Mouse (Mus musculus) forebrain, embryonic 16.5 days (tissue): ENCODE measurements around the gene Gm10436. TPM values are rescaled to one million over a fixed set of nuclear protein-coding genes. Genes with fewer than 3 reads are reported as not detected.
"Not testable (repeated sequence)": the region's sequence is repeated elsewhere in the genome, so short reads cannot be mapped to it uniquely, and the experiment has no call there.

Experiments used
- ATAC-seq: fragments of 200-750 bp; cut with Nextera tagmentation; 2 replicates; pipeline ENCODE4 v1.8.0; 2017; ENCODE audit warnings: mild to moderate bottlenecking, moderate library complexity
- H3K27ac ChIP-seq: fragments of 300-500 bp; sonication (generic); 2 replicates; pipeline ENCODE4 v1.5.1; 2014; ENCODE audit warnings: low read length, control low read depth
- H3K27me3 ChIP-seq: fragments of 300-500 bp; sonication (generic); replicated peaks from 2 replicates; pipeline ENCODE4 v1.6.1; 2014; ENCODE audit warnings: low read length; ENCODE audit not compliant: control insufficient read depth, insufficient read depth
- H3K36me3 ChIP-seq: fragments of 300-500 bp; sonication (generic); 2 replicates; pipeline ENCODE4 v1.6.1; 2014; ENCODE audit not compliant: control insufficient read depth, insufficient read depth
- H3K4me1 ChIP-seq: fragments of 300-500 bp; sonication (generic); replicated peaks from 2 replicates; pipeline ENCODE4 v1.6.1; 2014; ENCODE audit warnings: low read length; ENCODE audit not compliant: control insufficient read depth, insufficient read depth
- H3K4me2 ChIP-seq: fragments of 300-500 bp; sonication (generic); 2 replicates; pipeline ENCODE4 v1.6.1; 2014; ENCODE audit warnings: mild to moderate bottlenecking, low read length, control low read depth
- H3K4me3 ChIP-seq: fragments of 300-500 bp; sonication (generic); replicated peaks from 2 replicates; pipeline ENCODE4 v1.5.1; 2014; ENCODE audit warnings: mild to moderate bottlenecking, low read length, control low read depth
- H3K9ac ChIP-seq: fragments of 300-500 bp; sonication (generic); replicated peaks from 2 replicates; pipeline ENCODE4 v1.6.1; 2014; ENCODE audit warnings: low read depth, low read length, control low read depth
- H3K9me3 ChIP-seq: fragments of 300-500 bp; sonication (generic); 2 replicates; pipeline ENCODE4 v1.6.1; 2016; ENCODE audit warnings: low read length; ENCODE audit not compliant: control insufficient read depth
- WGBS: fragments of 180-500 bp; shearing (Covaris S2); extraction: QIAGEN DNeasy Blood & Tissue Kit; methylation state at CpG from one replicate; pipeline ENCODE4 v1.1.7; 2014; 5-methylcytosine and 5-hydroxymethylcytosine counted together
- polyA plus RNA-seq: library from polyadenylated mRNA; unstranded; fragments of >200 nt; fragmentation: Nextera tagmentation; extraction: Ambion mirVana; gene quantifications from 2 replicates; pipeline ENCODE4 v1.2.1, GENCODE M21; 2015

Gene Gm10436
- polyA plus RNA-seq: not detected in 2 replicates

DNA sequence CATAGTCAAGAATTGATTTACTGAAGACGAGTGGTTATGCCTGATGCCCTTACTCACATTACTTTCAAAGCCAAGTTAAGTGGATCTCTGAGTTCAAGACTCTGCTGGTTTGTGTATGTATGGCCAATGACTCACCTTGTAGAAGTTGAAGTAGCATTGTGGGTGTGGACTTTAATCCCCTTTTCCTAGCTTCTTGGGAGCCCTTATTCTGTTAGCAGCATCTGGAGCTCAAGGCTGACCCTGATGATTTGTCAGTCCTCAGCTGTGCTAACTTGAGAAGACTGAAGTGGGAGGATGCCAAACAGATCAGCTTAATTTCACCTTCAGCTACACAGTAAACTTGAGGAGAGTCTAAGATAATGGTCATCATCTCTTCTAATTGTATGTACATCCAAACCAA is at the start of gene Gm10436:
Gene Gm10436 (minus strand): TSS at position 101 of the 400 bp plus-strand sequence.
- ATAC-seq, H3K36me3 ChIP-seq, H3K9me3 ChIP-seq, H3K27ac ChIP-seq, H3K4me2 ChIP-seq, H3K9ac ChIP-seq, H3K4me3 ChIP-seq, H3K4me1 ChIP-seq, H3K27me3 ChIP-seq: not testable (repeated sequence)
- 88% methylated on average over 1 of the region's 1 CpGs for WGBS

DNA sequence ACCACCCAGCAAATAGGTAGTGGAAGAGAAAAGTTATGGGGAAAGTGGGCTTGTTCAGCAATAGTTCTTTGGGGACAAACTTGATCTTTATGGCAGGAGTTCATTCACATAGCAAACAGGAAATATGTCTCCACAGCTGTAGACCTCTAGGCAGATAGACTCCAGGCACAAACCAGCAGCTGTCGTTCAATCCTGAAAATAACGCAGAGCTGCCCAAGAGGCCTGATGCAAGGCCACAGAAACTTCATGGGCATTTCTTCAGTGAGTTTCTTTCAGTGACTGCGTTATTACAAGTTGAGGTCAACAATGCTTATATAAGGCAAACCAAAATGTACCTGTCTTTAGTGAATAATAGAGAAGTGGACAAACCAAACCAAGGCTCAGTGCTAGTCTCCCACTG is 37.5 kb upstream of the Gm10436 start:
- Histone ChIP-seq H3K9ac (no peak overlapping the region), H3K4me2 (no peak overlapping the region), H3K9me3 (no peaks in the 10 kb centered on the region), H3K27me3 (no peaks in the 10 kb centered on the region), H3K36me3 (no peaks in the 10 kb centered on the region), H3K4me3 (no peak overlapping the region), H3K4me1 (no peaks in the 10 kb centered on the region), H3K27ac (no peak overlapping the region)
- 90% methylated on average over 3 of the region's 3 CpGs for WGBS
- no peak for ATAC-seq

DNA sequence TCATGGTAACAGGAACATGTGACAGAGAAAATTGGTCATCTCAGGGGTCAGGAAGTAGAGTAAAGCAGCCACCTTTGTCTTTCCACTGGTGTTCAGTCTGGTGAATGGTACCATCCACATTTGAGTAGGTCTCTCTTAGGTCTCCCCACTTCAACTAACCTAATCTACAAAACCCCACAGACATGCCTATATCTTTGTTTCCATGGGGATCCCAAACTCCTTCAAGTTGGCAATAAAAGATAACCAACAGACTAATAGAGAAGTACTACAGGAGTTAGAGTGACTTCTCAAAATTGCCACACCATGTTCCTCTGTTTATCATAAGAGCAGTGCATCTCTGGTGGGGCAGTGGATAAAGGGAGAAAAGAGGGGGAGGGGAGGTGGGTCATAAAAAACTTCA is 36.2 kb upstream of the Gm10436 start:
- H3K4me1 ChIP-seq, H3K27me3 ChIP-seq, H3K36me3 ChIP-seq, H3K4me3 ChIP-seq, ATAC-seq, H3K27ac ChIP-seq, H3K4me2 ChIP-seq, H3K9me3 ChIP-seq, H3K9ac ChIP-seq: not testable (repeated sequence)

DNA sequence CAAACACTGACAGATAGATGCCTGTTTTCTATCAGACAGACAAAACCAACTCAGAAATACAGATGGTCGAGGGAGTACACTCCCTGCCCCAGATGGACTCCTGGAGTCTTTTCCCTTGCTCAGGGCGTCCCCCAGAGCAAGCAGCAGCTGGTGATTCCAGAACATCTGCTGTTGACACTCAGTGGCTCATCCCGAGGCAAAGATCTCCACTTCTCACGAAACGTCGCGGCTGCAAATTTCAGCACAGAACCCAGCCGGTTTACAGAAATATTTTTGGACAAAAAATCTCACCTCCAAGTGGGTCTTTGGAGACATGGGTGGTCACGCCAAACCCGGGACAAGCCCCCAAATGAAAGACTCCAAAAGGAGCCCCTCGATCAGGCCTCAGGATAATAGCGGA is 32.7 kb upstream of the Gm10436 start:
- Histone ChIP-seq H3K27ac (no peak overlapping the region), H3K27me3 (no peaks in the 10 kb centered on the region), H3K9ac (no peak overlapping the region), H3K4me1 (no peaks in the 10 kb centered on the region), H3K4me3 (no peak overlapping the region), H3K9me3 (no peaks in the 10 kb centered on the region), H3K4me2 (no peak overlapping the region), H3K36me3 (no peaks in the 10 kb centered on the region)
- ATAC-seq: no peak
- WGBS: 90% methylated on average over 12 of the region's 12 CpGs

DNA sequence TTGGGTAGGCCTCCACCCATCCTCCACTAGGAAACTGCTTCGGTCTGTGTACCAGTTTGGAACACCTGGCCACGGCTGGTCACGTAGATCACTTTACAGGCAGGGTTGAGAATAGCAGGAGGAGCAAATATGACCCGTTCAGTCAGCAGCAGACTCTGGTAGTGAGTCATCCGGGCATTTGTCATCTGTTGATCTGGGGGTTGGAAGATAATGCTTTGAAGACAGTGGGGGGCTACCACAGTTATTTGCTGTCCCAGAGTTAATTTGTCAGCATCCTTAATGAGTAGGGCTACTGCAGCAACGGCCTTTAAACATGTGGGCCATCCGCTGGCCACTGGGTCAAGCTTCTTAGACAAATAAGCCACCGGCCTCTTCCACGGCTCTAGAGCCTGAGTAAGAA is 29.6 kb upstream of the Gm10436 start:
- H3K9ac ChIP-seq, H3K27ac ChIP-seq, H3K4me1 ChIP-seq, H3K4me2 ChIP-seq, H3K4me3 ChIP-seq, H3K9me3 ChIP-seq, H3K27me3 ChIP-seq, ATAC-seq, H3K36me3 ChIP-seq: not testable (repeated sequence)
- WGBS: 89% methylated on average over 9 of the region's 9 CpGs

DNA sequence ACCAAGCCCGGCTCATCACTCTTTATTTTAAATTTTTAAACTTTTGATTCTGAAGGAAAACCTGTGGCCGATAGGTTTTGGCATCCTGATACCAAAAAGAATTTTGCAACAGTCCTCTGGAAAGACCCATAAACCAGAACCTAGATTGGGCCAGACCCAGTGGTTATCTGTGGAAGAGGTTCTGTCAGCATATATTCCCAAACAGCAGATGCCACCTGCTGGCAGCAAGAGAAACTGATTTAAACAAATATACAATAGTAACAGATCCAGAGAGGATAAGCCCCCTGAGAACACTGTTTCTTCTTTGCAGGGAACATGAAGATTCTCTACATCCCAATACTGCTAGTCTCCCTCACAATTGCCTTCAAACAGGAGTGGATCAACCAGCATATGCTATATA is 20.9 kb upstream of the Gm10436 start:
- Histone ChIP-seq H3K27ac (no peak overlapping the region), H3K9ac (no peak overlapping the region), H3K4me2 (no peak overlapping the region), H3K4me3 (no peak overlapping the region), H3K36me3 (no peaks in the 10 kb centered on the region), H3K27me3 (no peaks in the 10 kb centered on the region), H3K4me1 (no peaks in the 10 kb centered on the region), H3K9me3 (no peaks in the 10 kb centered on the region)
- ATAC-seq: no peak
- WGBS: 94% methylated on average over 2 of the region's 2 CpGs

Other genes with a start within 250 kb of the Gm10436 start
- gene Gm2042, start 228.0 kb downstream of the Gm10436 start, polyA plus RNA-seq: not detected in 2 replicates
- gene Gm2075, start 170.3 kb downstream of the Gm10436 start, polyA plus RNA-seq: not detected in 2 replicates
- gene Gm6803, start 163.3 kb downstream of the Gm10436 start, polyA plus RNA-seq: not detected in 2 replicates
- not detected in 2 replicates for gene Gm2056, start 155.1 kb downstream of the Gm10436 start, polyA plus RNA-seq
- not detected in 2 replicates for gene Gm16368, start 98.4 kb downstream of the Gm10436 start, polyA plus RNA-seq
- not detected in 2 replicates for gene Gm8332, start 68.0 kb upstream of the Gm10436 start, polyA plus RNA-seq
- gene Gm5662, start 92.4 kb upstream of the Gm10436 start, polyA plus RNA-seq: not detected in 2 replicates
- not detected in 2 replicates for gene Gm5039, start 141.9 kb upstream of the Gm10436 start, polyA plus RNA-seq
- 36.4 and 39.4 TPM in 2 replicates for gene Adck1, start 178.4 kb upstream of the Gm10436 start, polyA plus RNA-seq